Mouse (Mus musculus): ENCODE measurements around the gene Nrxn3.

DNA sequence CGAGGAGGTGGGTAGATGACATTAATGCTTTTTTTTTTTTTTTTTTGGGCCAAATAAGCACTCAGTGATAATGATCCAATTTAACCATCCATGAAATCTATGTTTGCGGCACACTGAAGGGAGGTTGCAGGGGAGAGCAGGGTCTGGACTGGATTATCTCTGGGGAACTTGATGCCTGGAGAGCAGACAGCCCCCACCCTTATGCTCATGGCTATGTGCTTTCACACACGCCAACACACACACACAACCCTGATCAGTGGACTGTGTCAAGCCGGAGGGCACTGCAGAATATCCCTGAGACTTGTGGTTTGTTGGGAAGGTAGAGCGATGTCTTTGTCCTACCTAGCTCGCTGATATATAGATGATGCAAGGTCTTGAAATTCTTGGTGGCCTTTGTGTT, 4.1 kb downstream of the Nrxn3 start:
- TF ChIP-seq CTCF (IDR thresholded peaks at IDR 0.05; ENCODE audit: borderline replicate concordance, control insufficient read depth, extremely low read depth, insufficient read depth, low read length, poor library complexity) (no peak), POLR2A (IDR thresholded peaks at IDR 0.05; ENCODE audit: control insufficient read depth, extremely low read depth, insufficient read depth, low read length, poor library complexity) (no peak)

Measured in thymus, adult 2 months (tissue).